Mouse (Mus musculus) MEL (cell line): ENCODE results near the gene Dlgap1. TPM values are rescaled to one million over a fixed set of nuclear protein-coding genes. Genes with fewer than 3 reads are reported as not detected.

Experiments
- DNase-seq: peaks from one replicate; pipeline ENCODE4 v3.0.0; 2011; ENCODE audit warnings: low read depth, low spot score
- H3K27ac ChIP-seq: 2 replicates; pipeline ENCODE4 v1.5.1; 2012; ENCODE audit warnings: low read depth, mild to moderate bottlenecking, control low read depth, low read length, moderate library complexity; ENCODE audit not compliant: control insufficient read depth
- H3K27me3 ChIP-seq, 2 experiments: fragments of 150-350 bp in 1 of 2; sonication (generic) in 1 of 2; 2 replicates each; pipeline ENCODE4 v1.6.1; 2012; ENCODE audit warnings: low read length in 2 of 2, mild to moderate bottlenecking in 2 of 2, improper control_type of control experiment in 1 of 2, moderate library complexity in 1 of 2; ENCODE audit not compliant: insufficient read depth in 2 of 2, control insufficient read depth in 1 of 2
- H3K36me3 ChIP-seq, 2 experiments: 2 replicates each; pipeline ENCODE4 v1.6.1; 2012 to 2014; ENCODE audit warnings: low read length in 2 of 2, improper control_type of control experiment in 1 of 2, inconsistent platforms in 1 of 2, mild to moderate bottlenecking in 1 of 2; ENCODE audit not compliant: insufficient read depth in 2 of 2, control insufficient read depth in 1 of 2
- H3K4me1 ChIP-seq, 2 experiments: fragments of 150-350 bp in 1 of 2; sonication (generic) in 1 of 2; 2 replicates each; pipeline ENCODE4 v1.6.1; 2012; ENCODE audit warnings: low read length in 2 of 2, improper control_type of control experiment in 1 of 2, mild to moderate bottlenecking in 1 of 2; ENCODE audit not compliant: insufficient read depth in 2 of 2, control insufficient read depth in 1 of 2
- H3K4me3 ChIP-seq, 2 experiments: fragments of 150-350 bp in 1 of 2; sonication (generic) in 1 of 2; 2 replicates each; pipeline ENCODE4 v1.5.1; 2012; ENCODE audit warnings: low read depth in 2 of 2, low read length in 2 of 2, mild to moderate bottlenecking in 2 of 2, moderate library complexity in 2 of 2, control low read depth in 1 of 2, improper control_type of control experiment in 1 of 2; ENCODE audit not compliant: control insufficient read depth in 1 of 2, insufficient read depth in 1 of 2
- H3K79me2 ChIP-seq: 2 replicates; pipeline ENCODE4 v1.6.1; 2012; ENCODE audit warnings: mild to moderate bottlenecking, low read length, moderate library complexity; ENCODE audit not compliant: control insufficient read depth, poor library complexity, insufficient read depth
- H3K9ac ChIP-seq: 2 replicates; pipeline ENCODE4 v1.6.1; 2012; ENCODE audit warnings: low read depth, mild to moderate bottlenecking, control low read depth, low read length, moderate library complexity; ENCODE audit not compliant: control insufficient read depth, poor library complexity, severe bottlenecking
- H3K9me3 ChIP-seq: fragments of 150-350 bp; sonication (generic); replicated peaks from 2 replicates; pipeline ENCODE4 v1.6.1; 2012; ENCODE audit warnings: mild to moderate bottlenecking, low read length, improper control_type of control experiment, moderate library complexity; ENCODE audit not compliant: insufficient read depth
- CHD2 ChIP-seq: IDR thresholded peaks from 2 replicates; pipeline ENCODE4 v1.6.1; 2011; ENCODE audit warnings: low read length, improper control_type of control experiment
- CTCF ChIP-seq, 3 experiments: IDR thresholded peaks in 2 of 3; conservative IDR thresholded peaks in 1 of 3; 2 replicates each; pipeline ENCODE4 v1.5.1; 2011 to 2012; ENCODE audit warnings: low read length in 3 of 3, low read depth in 2 of 3, mild to moderate bottlenecking in 2 of 3, improper control_type of control experiment in 1 of 3, inconsistent platforms in 1 of 3, mixed read lengths in 1 of 3, moderate library complexity in 1 of 3; ENCODE audit not compliant: control insufficient read depth in 1 of 3, insufficient read depth in 1 of 3, poor library complexity in 1 of 3, severe bottlenecking in 1 of 3
- ELF1 ChIP-seq: IDR thresholded peaks from 2 replicates; pipeline ENCODE4 v1.6.1; 2014; ENCODE audit warnings: low read depth, mild to moderate bottlenecking, inconsistent platforms, low read length, improper control_type of control experiment, moderate library complexity
- EP300 ChIP-seq, 2 experiments: IDR thresholded peaks; 2 replicates each; pipeline ENCODE4 v1.6.1; 2011; ENCODE audit warnings: improper control_type of control experiment in 2 of 2, low read length in 2 of 2, low read depth in 1 of 2, mild to moderate bottlenecking in 1 of 2
- ETS1 ChIP-seq: IDR thresholded peaks from 2 replicates; pipeline ENCODE4 v1.6.1; 2012; ENCODE audit warnings: low read depth, mild to moderate bottlenecking, inconsistent platforms, low read length, improper control_type of control experiment, moderate library complexity
- GATA1 ChIP-seq: IDR thresholded peaks from 2 replicates; pipeline ENCODE4 v1.6.1; 2011; ENCODE audit warnings: low read depth, low read length, improper control_type of control experiment
- HCFC1 ChIP-seq: IDR thresholded peaks from 2 replicates; pipeline ENCODE4 v1.6.1; 2012; ENCODE audit warnings: low read depth, mild to moderate bottlenecking, inconsistent platforms, low read length, improper control_type of control experiment, moderate library complexity
- KAT2A ChIP-seq: conservative IDR thresholded peaks from 2 replicates; pipeline ENCODE4 v1.6.1; 2012; ENCODE audit warnings: low read depth, low read length, improper control_type of control experiment, inconsistent platforms
- MAX ChIP-seq: IDR thresholded peaks from 2 replicates; pipeline ENCODE4 v1.6.1; 2011; ENCODE audit warnings: low read length, improper control_type of control experiment
- NELFE ChIP-seq: IDR thresholded peaks from 2 replicates; pipeline ENCODE4 v1.6.1; 2011; ENCODE audit warnings: low read depth, low read length, improper control_type of control experiment
- POLR2AphosphoS5 ChIP-seq: IDR thresholded peaks from 2 replicates; pipeline ENCODE4 v1.6.1; 2012; ENCODE audit warnings: low read depth, borderline replicate concordance, mild to moderate bottlenecking, inconsistent platforms, low read length, moderate library complexity, mixed read lengths
- RAD21 ChIP-seq: IDR thresholded peaks from 2 replicates; pipeline ENCODE4 v1.6.1; 2011; ENCODE audit warnings: mild to moderate bottlenecking, low read depth, low read length, improper control_type of control experiment
- RCOR1 ChIP-seq: IDR thresholded peaks from 2 replicates; pipeline ENCODE4 v1.6.1; 2012; ENCODE audit warnings: low read depth, mild to moderate bottlenecking, inconsistent platforms, low read length, improper control_type of control experiment
- SIN3A ChIP-seq: IDR thresholded peaks from 2 replicates; pipeline ENCODE4 v1.6.1; 2012; ENCODE audit warnings: low read length, improper control_type of control experiment, inconsistent platforms
- SMC3 ChIP-seq: IDR thresholded peaks from 2 replicates; pipeline ENCODE4 v1.6.1; 2011; ENCODE audit warnings: low read depth, low read length, improper control_type of control experiment
- TBP ChIP-seq: IDR thresholded peaks from 2 replicates; pipeline ENCODE4 v1.8.0; 2011; ENCODE audit warnings: low read depth, low read length, improper control_type of control experiment
- USF1 ChIP-seq: IDR thresholded peaks from 2 replicates; pipeline ENCODE4 v1.6.1; 2014; ENCODE audit warnings: low read depth, mild to moderate bottlenecking, inconsistent platforms, low read length, improper control_type of control experiment, moderate library complexity
- USF2 ChIP-seq, 2 experiments: IDR thresholded peaks; 2 replicates each; pipeline ENCODE4 v1.6.1; 2011 to 2012; ENCODE audit warnings: improper control_type of control experiment in 2 of 2, low read length in 2 of 2, borderline replicate concordance in 1 of 2, inconsistent platforms in 1 of 2, low read depth in 1 of 2, mild to moderate bottlenecking in 1 of 2; ENCODE audit not compliant: insufficient read depth in 1 of 2
- ZC3H11A ChIP-seq: IDR thresholded peaks from 2 replicates; pipeline ENCODE4 v1.6.1; 2012; ENCODE audit warnings: low read depth, mild to moderate bottlenecking, inconsistent platforms, low read length, improper control_type of control experiment
- polyA plus RNA-seq, 2 experiments: library from polyadenylated mRNA; stranded (reverse) in 1 of 2; unstranded in 1 of 2; fragments of >175 nt in 1 of 2; fragments of >200 nt in 1 of 2; gene quantifications; 2 replicates each; pipeline versions ENCODE4 v1.2.1 to v1.2.4; 2012; ENCODE audit warnings: low replicate concordance in 2 of 2, low read depth in 1 of 2; ENCODE audit not compliant: insufficient read length in 2 of 2, insufficient read depth in 1 of 2, missing spikeins in 1 of 2
- total RNA-seq: library from RNA; depleted of rRNA; stranded (reverse); fragments of 300-350 nt; gene quantifications from 2 replicates; pipeline ENCODE4 v1.2.3, GENCODE M21; 2012

Gene Dlgap1
- total and polyA plus RNA-seq, 3 experiments, result 0.06 TPM; not detected in 2

GRCm38 (mm10) chr17:70525990-70526389 lies 557.1 kb downstream of the Dlgap1 start:
- Histone ChIP-seq H3K36me3 (no peaks in the 10 kb centered on the region), H3K4me1 (no peaks in the 10 kb centered on the region), H3K4me3 (no peak overlapping the region), H3K27me3 (no peaks in the 10 kb centered on the region), H3K27ac (no peak overlapping the region), H3K9me3 (no peaks in the 10 kb centered on the region), H3K79me2 (no peaks in the 10 kb centered on the region), H3K9ac (no peak overlapping the region)
- DNase-seq, result no peak
- no peak for TF ChIP-seq POLR2AphosphoS5
- TF ChIP-seq MAX, result no peak
- no peak for TF ChIP-seq USF2 (IDR thresholded peaks at IDR 0.05; ENCODE audit: borderline replicate concordance in 1 of 2, insufficient read depth in 1 of 2, low read depth in 1 of 2, low read length in 2 of 2)
- TF ChIP-seq RCOR1, result no peak
- TF ChIP-seq TBP, result no peak
- no peak for TF ChIP-seq USF1
- no peak for TF ChIP-seq ETS1
- TF ChIP-seq EP300 (IDR thresholded peaks at IDR 0.05; ENCODE audit: low read depth in 1 of 2, low read length in 2 of 2), result no peak
- no peak for TF ChIP-seq SIN3A
- TF ChIP-seq GATA1, result no peak
- TF ChIP-seq RAD21, result no peak
- no peak for TF ChIP-seq NELFE

- H3K36me3 ChIP-seq, result no peaks in the 10 kb centered on the region
- H3K9me3 ChIP-seq, result no peaks in the 10 kb centered on the region
- TF ChIP-seq CHD2, result no peak
- TF ChIP-seq SMC3, result peak; percentile 28; the same call in 1 of the 2 replicates
- peak; percentile 33 for TF ChIP-seq RAD21
- TF ChIP-seq ELF1, result no peak
- no peak for TF ChIP-seq HCFC1
- no peak for TF ChIP-seq KAT2A
- peak; percentile 55; the same call in 1 of the 2 replicates for TF ChIP-seq ZC3H11A
- peak in 2 of 3 experiments; percentile 37 to 39; a peak in 4 of 6 replicates for TF ChIP-seq CTCF (IDR thresholded peaks at IDR 0.05 in 2 of 3, conservative IDR thresholded peaks at IDR 0.05 in 1 of 3; ENCODE audit: control insufficient read depth in 1 of 3, insufficient read depth in 1 of 3, low read depth in 2 of 3, low read length in 3 of 3, poor library complexity in 1 of 3, severe bottlenecking in 1 of 3)
- no peak overlapping the region for H3K9ac ChIP-seq
- peak; percentile 5 for DNase-seq
- no peak overlapping the region for H3K27ac ChIP-seq
- H3K4me3 ChIP-seq, result no peak overlapping the region
- H3K4me1 ChIP-seq, result no peaks in the 10 kb centered on the region
- H3K27me3 ChIP-seq, result no peaks in the 10 kb centered on the region
- no peaks in the 10 kb centered on the region for H3K79me2 ChIP-seq
Measured at GRCm38 (mm10) chr17:70527101-70527500, 558.2 kb downstream of the Dlgap1 start.
